Mouse (Mus musculus) testis, adult 2 months (tissue): ENCODE data around the gene Pex5l.

Experiments
- CTCF ChIP-seq: fragments of 200-500 bp; IDR thresholded peaks from 2 replicates; pipeline ENCODE4 v1.5.1; 2012; ENCODE audit warnings: low read depth, mild to moderate bottlenecking, inconsistent platforms, low read length, moderate library complexity; ENCODE audit not compliant: control insufficient read depth, insufficient read depth, insufficient replicate concordance
- POLR2A ChIP-seq: fragments of 200-500 bp; IDR thresholded peaks from 2 replicates; pipeline ENCODE4 v1.6.1; 2012; ENCODE audit warnings: low read depth, mild to moderate bottlenecking, inconsistent platforms, low read length, moderate library complexity; ENCODE audit not compliant: control insufficient read depth

- TF ChIP-seq POLR2A (no peak), CTCF (no peak)
These were observed 141.3 kb downstream of the Pex5l start for GRCm38 (mm10) chr3:33001769-33002168.
